Mouse (Mus musculus): ENCODE measurements around the gene Irx2. TPM values are rescaled to one million over a fixed set of nuclear protein-coding genes. Genes with fewer than 3 reads are reported as not detected.

Irx2 gene
- polyA plus RNA-seq, 1 experiment: not detected

DNA sequence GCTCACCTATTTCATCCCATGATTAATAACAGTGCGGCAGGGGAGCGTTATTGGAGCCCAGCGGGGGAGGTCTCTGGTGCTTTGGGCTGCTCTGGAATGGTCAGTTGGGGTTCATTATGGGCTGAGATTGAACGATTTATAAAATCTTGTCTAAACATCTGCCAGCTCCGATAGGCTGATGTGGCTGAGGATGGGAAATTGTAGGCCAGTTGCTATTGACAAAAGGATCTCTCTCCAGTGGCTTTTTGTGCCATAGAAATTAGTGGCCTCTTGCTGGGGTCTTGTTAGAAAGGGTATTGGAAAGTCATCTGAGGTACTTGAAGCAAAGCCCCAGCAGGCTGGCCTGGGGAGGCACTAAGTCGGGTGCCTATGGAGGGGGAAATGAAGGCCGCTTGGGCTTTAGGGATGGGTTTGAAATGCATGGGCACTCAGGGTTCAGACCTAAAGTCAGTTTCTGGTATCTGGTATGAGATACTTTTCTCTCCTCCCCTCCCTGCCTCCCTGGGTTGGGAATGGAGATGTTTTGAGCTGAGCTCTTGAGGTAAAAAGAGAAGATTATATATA, 6.2 kb downstream of the Irx2 start:
- Histone ChIP-seq H3K4me3 (ENCODE audit: insufficient read depth, low read length) (no peak overlapping the region), H3K27ac (ENCODE audit: insufficient read depth, low read depth, low read length) (no peak overlapping the region), H3K4me1 (ENCODE audit: control insufficient read depth, insufficient read depth, low read length) (0 out of 2 replicates have a peak, but pooled peaks cover 2% of the 10 kb centered on the region)
- no peak for TF ChIP-seq CTCF (IDR thresholded peaks at IDR 0.05; ENCODE audit: low read depth, low read length)
- TF ChIP-seq POLR2A (IDR thresholded peaks at IDR 0.05; ENCODE audit: borderline replicate concordance, low read depth, low read length): no peak

DNA sequence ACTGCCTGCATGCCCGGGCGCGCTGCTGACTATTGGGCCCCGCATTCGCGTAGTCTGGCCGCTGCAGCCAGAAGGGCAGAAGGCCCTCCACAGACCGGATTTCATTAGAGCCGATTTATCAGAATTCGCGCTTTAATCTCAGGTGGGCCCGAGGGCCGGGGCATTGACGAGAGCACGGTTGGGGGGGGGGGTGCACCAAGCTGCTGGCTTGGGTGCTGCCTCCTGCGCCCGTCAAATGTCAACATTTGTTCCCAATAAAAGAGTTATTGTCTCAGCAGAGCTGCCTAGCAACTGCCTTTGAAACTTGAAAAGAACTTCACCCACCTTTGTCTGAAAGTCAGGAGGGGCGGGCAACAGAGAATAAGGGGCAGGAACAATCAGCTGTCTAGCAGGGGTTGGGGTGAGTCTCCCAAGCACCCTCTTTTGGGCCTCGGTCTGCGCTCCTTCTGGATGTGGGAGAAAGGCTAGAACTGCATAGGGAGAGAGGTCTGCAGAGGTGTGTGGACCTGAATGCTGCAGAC, 7.8 kb downstream of the Irx2 start:
- TF ChIP-seq POLR2A (IDR thresholded peaks at IDR 0.05; ENCODE audit: borderline replicate concordance, low read depth, low read length): no peak
- no peak for TF ChIP-seq CTCF (IDR thresholded peaks at IDR 0.05; ENCODE audit: low read depth, low read length)
- Histone ChIP-seq H3K4me3 (ENCODE audit: insufficient read depth, low read length) (no peak overlapping the region), H3K27ac (ENCODE audit: insufficient read depth, low read depth, low read length) (no peak overlapping the region), H3K4me1 (ENCODE audit: control insufficient read depth, insufficient read depth, low read length) (0 out of 2 replicates have a peak, but pooled peaks cover 2% of the 10 kb centered on the region)

DNA sequence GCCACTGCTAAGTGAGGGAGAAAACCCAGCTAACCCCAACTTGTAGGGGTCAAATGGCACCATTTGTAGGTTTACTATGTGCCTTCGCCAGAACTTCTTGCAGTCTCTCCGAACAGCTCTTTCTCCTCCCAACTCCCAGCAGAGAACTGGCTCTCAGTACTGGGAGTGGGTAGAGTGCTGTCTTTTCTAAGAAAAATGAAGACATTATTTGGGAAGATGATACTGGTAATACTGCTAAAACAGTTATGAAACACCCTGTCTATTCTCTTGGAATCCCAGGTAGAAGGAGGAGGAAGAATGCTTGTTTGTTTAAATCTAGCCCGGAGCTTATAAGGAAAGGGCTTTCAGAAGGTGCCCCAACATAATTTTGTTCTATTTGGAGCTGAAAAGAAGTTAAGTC, 8.9 kb downstream of the Irx2 start:
- H3K4me1 ChIP-seq (ENCODE audit: control insufficient read depth, insufficient read depth, low read length): 0 out of 2 replicates have a peak, but pooled peaks cover 2% of the 10 kb centered on the region
- H3K4me3 ChIP-seq (ENCODE audit: insufficient read depth, low read length): no peak overlapping the region
- no peak overlapping the region for H3K27ac ChIP-seq (ENCODE audit: insufficient read depth, low read depth, low read length)
- TF ChIP-seq CTCF (IDR thresholded peaks at IDR 0.05; ENCODE audit: low read depth, low read length) (no peak), POLR2A (IDR thresholded peaks at IDR 0.05; ENCODE audit: borderline replicate concordance, low read depth, low read length) (no peak)

DNA sequence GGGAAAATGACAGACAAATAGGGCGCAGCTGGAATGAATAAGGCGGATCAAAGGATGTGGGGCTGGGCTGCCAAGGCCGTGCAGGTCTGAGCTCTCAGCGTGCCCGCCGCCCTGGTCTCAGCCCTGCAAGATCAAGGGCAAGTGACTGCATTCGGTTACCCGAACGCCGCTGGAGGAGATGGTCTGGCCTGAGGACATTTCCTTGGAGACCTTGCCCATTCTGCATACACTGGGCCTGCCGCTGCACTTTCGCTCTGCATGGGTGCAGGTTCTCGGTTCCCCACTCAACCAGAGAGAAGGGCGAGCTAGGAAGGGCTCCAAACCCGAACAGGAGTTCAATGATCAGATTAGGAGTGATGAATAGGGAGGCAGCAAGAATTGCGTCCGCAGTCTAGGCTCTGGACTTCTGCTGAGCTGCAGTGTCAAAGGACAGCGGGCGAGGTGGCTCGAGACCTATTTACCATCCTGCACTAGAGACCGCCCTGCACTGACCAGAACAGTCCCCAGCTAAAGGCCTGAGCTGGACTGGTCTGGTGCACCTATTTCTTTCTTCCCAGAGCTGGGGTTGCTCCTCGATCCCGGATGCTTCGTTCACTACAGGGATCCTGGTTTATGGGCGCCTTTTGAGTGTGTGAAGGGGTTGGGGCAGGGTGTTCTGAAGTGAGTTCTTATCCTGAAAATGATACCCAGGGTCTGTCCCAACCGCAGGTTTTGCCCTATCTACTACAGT, 9.9 kb downstream of the Irx2 start:
- TF ChIP-seq POLR2A (IDR thresholded peaks at IDR 0.05; ENCODE audit: borderline replicate concordance, low read depth, low read length) (no peak), CTCF (IDR thresholded peaks at IDR 0.05; ENCODE audit: low read depth, low read length) (no peak)
- Histone ChIP-seq H3K4me3 (ENCODE audit: insufficient read depth, low read length) (peak overlapping the region; percentile 58), H3K27ac (ENCODE audit: insufficient read depth, low read depth, low read length) (no peak overlapping the region), H3K4me1 (ENCODE audit: control insufficient read depth, insufficient read depth, low read length) (0 out of 2 replicates have a peak, but pooled peaks cover 2% of the 10 kb centered on the region)

DNA sequence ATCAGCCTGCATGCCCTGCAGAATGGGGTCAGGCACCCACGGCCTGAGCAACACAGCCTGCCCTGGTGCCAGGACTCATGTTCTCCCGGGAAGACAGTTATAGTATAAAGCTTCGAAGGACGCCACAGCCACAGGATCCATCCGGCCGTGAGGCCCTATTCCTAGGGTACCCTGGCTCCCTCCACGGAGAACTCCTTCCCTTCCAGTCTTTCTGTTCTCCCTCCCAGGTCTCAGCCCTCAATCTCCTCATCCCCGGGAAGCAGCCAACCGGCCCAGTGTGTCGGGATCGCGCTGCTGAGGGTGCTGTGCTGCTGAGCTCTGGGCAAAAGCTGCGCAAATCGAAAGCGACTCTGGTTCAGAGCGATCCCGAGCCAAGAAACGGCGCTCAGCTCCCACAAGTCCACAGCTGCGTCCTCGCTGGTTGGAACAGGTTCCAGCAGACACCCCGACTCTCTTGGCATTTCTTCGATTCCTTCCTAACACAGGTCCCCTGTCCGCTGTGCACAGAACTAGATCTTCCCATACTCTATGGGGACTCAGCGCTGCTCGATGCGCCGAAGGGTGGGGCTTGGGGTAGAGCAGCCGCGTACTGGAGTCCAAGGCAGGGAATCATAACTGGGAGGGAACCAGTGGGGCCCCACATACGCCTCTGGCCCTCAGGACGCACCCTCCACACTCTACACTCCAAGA, 11.0 kb downstream of the Irx2 start:
- H3K27ac ChIP-seq (ENCODE audit: insufficient read depth, low read depth, low read length): no peak overlapping the region
- TF ChIP-seq POLR2A (IDR thresholded peaks at IDR 0.05; ENCODE audit: borderline replicate concordance, low read depth, low read length) (no peak), CTCF (IDR thresholded peaks at IDR 0.05; ENCODE audit: low read depth, low read length) (no peak)

DNA sequence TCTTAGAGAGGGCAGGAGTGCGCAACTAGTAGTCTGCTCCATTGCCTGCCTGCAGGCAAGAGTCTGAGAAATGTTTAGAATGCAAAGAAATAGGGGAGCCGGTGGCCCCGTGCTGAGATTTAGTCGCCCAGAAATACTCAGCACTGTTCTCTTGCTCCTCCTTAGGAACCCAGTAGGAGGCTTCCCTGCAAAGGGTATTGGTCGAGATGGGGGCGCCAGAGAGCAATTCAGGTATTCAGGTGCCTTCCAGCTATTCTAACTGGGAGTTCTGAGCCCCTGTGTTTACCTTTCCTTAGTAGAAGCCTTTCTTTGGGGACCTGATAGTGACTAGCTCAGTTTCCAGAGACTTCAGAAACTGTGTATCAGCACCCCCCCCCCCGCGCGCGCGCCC, 11.5 kb downstream of the Irx2 start:
- no peak for TF ChIP-seq POLR2A (IDR thresholded peaks at IDR 0.05; ENCODE audit: borderline replicate concordance, low read depth, low read length)
- peak; percentile 56 for TF ChIP-seq CTCF (IDR thresholded peaks at IDR 0.05; ENCODE audit: low read depth, low read length)
- H3K4me1 ChIP-seq (ENCODE audit: control insufficient read depth, insufficient read depth, low read length): 0 out of 2 replicates have a peak, but pooled peaks cover 2% of the 10 kb centered on the region
- no peak overlapping the region for H3K27ac ChIP-seq (ENCODE audit: insufficient read depth, low read depth, low read length)
- H3K4me3 ChIP-seq (ENCODE audit: insufficient read depth, low read length): peak overlapping the region; percentile 58

More for the DNA sequence above, 11.0 kb downstream of the Irx2 start:
- 0 out of 2 replicates have a peak, but pooled peaks cover 2% of the 10 kb centered on the region for H3K4me1 ChIP-seq (ENCODE audit: control insufficient read depth, insufficient read depth, low read length)
- peak overlapping the region; percentile 58 for H3K4me3 ChIP-seq (ENCODE audit: insufficient read depth, low read length)

DNA sequence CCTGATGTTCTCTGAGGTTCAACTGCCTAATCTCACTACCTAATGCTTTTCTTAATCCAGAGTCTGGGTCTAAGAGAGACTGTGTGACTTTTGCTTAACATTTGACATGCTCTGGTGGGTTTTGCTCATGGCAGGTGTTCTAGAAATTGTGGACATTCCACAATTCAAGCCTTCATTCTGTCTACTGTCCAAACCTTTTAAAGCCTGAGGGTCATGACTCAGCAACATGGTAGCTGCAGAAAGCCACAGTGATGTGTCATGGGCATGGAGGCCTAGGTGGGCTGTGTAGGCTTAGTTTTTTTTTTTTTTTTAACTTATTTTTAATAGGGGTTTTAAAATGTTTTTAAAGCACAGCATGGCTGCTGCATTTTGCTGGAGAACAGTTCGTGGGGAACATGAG, 27.8 kb downstream of the Irx2 start:
- Histone ChIP-seq H3K4me3 (ENCODE audit: insufficient read depth, low read length) (no peak overlapping the region), H3K4me1 (ENCODE audit: control insufficient read depth, insufficient read depth, low read length) (no peaks in the 10 kb centered on the region), H3K27ac (ENCODE audit: insufficient read depth, low read depth, low read length) (no peak overlapping the region)
- TF ChIP-seq CTCF (IDR thresholded peaks at IDR 0.05; ENCODE audit: low read depth, low read length) (no peak), POLR2A (IDR thresholded peaks at IDR 0.05; ENCODE audit: borderline replicate concordance, low read depth, low read length) (no peak)

DNA sequence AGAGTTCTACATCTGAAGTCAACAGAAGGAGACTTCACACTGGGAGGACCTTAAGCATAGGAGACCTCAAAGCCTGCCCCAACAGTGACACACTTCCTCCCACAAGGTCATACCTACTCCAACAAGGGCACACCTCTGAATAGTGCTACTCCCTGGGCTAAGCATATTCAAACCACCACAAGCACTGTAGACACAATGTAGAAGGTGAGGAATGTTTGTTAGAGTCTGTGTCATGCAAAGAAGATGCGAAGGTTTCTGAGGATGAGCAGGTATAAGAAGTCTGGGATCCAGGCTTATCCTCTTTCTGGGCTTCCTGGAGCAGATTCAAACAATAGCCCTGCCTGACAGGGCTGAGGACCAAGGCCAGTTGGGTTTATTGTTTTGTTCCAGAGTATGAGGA, 47.2 kb downstream of the Irx2 start:
- H3K27ac ChIP-seq (ENCODE audit: insufficient read depth, low read depth, low read length): no peak overlapping the region
- H3K4me1 ChIP-seq (ENCODE audit: control insufficient read depth, insufficient read depth, low read length): no peaks in the 10 kb centered on the region
- TF ChIP-seq POLR2A (IDR thresholded peaks at IDR 0.05; ENCODE audit: borderline replicate concordance, low read depth, low read length): no peak
- TF ChIP-seq CTCF (IDR thresholded peaks at IDR 0.05; ENCODE audit: low read depth, low read length): no peak
- H3K4me3 ChIP-seq (ENCODE audit: insufficient read depth, low read length): no peak overlapping the region

Data from bone marrow macrophage, adult 2 months (primary cell).